Mouse (Mus musculus) cortical plate, adult 2 months (tissue): Measurements from ENCODE around the gene Zfp622. TPM values are rescaled to one million over a fixed set of nuclear protein-coding genes. Genes with fewer than 3 reads are reported as not detected.
A peak's percentile ranks its signal among the peaks of the same experiment; 100 is the strongest.
"Not testable (repeated sequence)": the region's sequence is repeated elsewhere in the genome, so short reads cannot be mapped to it uniquely, and the experiment has no call there.

Experiments
- H3K27ac ChIP-seq: fragments of 200-500 bp; 2 replicates; pipeline ENCODE4 v1.5.1; 2012; ENCODE audit warnings: low read length, control low read depth, inconsistent platforms; ENCODE audit not compliant: insufficient read depth
- H3K4me1 ChIP-seq: fragments of 200-500 bp; 2 replicates; pipeline ENCODE4 v1.6.1; 2011; ENCODE audit warnings: low read length; ENCODE audit not compliant: control insufficient read depth, insufficient read depth
- H3K4me3 ChIP-seq: fragments of 200-500 bp; 2 replicates; pipeline ENCODE4 v1.5.1; 2011; ENCODE audit warnings: mild to moderate bottlenecking, low read length, control low read depth; ENCODE audit not compliant: insufficient read depth
- CTCF ChIP-seq: fragments of 200-500 bp; IDR thresholded peaks from 2 replicates; pipeline ENCODE4 v1.5.1; 2011; ENCODE audit warnings: mild to moderate bottlenecking, control low read depth, low read length; ENCODE audit not compliant: insufficient read depth; ENCODE audit errors: extremely low read depth
- POLR2A ChIP-seq: fragments of 200-500 bp; IDR thresholded peaks from 2 replicates; pipeline ENCODE4 v1.6.1; 2011; ENCODE audit warnings: mild to moderate bottlenecking, low read length, control low read depth; ENCODE audit not compliant: insufficient read depth; ENCODE audit errors: extremely low read depth
- polyA plus RNA-seq: library from polyadenylated mRNA; depleted of rRNA; stranded (reverse); fragments of >200 nt; gene quantifications from 2 replicates; pipeline ENCODE4 v1.2.3, GENCODE M21; 2012

The Zfp622 gene
- polyA plus RNA-seq, 1 experiment, result 36.5 TPM

DNA sequence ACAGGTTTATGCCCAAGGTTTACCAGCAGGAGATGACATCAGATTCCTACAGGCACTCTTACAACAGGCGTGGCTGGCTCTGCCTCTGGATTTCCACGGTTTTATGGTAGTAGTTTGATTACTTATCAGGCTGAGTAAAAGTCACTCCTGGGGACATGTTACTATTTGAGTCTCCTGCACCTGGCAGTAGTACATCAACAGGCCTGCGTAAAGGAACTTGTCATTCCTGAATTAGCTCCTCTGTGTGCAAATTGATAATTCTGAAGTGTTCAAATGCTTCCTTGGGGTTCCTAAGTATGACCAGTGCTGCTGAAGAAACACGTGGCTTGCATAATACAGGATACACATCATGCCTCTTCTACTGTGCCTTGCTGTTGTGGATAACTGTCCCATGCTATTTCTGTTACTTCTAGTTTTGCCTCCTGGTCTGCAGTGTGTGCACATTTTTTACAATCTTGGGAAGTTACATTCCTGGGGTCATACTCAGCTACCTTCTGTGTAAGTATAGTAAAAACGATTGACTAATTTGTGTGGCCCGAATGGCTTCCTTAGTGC is 17.9 kb upstream of the Zfp622 start:
- no peak overlapping the region for H3K27ac ChIP-seq
- no peak overlapping the region for H3K4me3 ChIP-seq
- H3K4me1 ChIP-seq, result no peaks in the 10 kb centered on the region
- TF ChIP-seq CTCF, result no peak
- TF ChIP-seq POLR2A, result no peak

DNA sequence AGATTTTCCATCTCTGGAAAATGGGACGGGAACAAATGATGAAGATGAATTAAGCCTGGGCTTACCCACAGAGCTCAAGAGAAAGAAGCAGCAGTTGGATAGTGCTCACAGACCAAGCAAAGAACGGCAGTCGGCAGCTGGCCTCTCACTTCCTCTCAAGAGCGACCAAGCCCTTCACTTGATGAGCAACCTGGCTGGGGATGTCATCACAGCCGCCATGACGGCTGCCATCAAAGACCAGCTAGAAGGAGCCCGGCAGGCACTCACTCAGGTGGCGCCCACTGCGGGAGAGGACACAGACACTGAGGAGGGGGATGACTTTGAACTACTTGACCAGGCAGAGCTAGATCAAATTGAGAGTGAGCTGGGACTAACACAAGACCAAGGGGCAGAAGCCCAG is 12.6 kb upstream of the Zfp622 start:
- no peaks in the 10 kb centered on the region for H3K4me1 ChIP-seq
- no peak overlapping the region for H3K27ac ChIP-seq
- H3K4me3 ChIP-seq, result no peak overlapping the region
- TF ChIP-seq POLR2A (no peak), CTCF (no peak)

DNA sequence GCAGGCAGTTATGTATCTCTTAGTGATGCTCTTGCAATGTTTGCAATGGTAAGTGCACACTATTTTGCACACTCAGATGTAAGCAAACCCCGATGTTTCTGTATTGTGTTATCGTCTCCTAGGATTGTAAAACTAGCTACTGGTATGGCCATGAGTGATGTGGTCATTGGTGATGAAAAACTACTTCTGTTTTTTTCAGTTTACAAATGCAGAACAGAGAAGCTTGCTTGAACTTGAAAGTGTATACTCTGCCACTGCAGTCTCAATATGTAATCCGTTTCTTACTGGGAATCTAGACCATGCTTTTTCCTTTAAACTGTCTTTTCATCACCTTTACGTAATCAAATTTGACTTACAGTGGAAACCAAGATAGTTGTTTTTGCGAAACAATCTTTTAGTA is 11.4 kb upstream of the Zfp622 start:
- H3K27ac ChIP-seq, result no peak overlapping the region
- TF ChIP-seq CTCF (no peak), POLR2A (no peak)
- H3K4me1 ChIP-seq, result no peaks in the 10 kb centered on the region
- H3K4me3 ChIP-seq, result no peak overlapping the region

DNA sequence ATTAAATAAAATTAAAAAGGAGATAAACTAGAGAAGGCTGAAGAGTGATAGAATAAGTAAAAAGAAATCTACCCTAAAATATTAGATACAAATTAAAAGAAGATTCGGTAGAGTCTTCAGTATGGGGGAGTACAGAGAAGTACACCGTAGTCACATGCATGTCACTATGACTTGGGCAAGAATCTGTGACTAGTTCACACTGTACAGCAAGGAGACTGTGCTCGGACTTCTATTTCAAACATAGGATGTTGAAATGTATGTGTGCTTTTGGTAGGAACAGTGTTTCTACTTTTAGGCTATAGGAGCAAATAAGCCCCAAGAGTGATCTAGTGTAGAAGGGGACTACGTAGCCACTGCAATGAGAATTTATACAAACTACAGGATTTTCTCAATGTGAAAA is 9.8 kb upstream of the Zfp622 start:
- Histone ChIP-seq H3K4me3 (no peak overlapping the region), H3K27ac (no peak overlapping the region), H3K4me1 (no peaks in the 10 kb centered on the region)
- no peak for TF ChIP-seq POLR2A
- no peak for TF ChIP-seq CTCF

DNA sequence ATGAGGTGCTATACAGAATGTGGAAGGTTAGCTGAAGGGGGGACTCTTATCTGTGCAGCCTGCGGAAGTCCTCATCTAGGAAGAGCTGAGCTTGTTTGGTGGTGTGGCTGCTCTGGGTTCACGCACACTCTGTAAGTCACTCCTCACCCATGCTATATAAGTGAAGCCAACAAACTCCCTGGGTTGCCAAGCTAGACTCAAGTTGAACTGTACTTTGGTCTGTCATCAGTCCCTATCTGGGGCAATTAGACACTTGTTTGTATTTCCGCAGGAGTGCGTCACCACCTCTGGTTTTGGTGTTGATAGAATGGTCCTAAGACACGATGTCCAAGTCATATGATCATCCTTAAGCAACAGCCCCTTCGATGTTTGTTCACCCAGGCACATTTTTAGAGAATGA is 8.4 kb upstream of the Zfp622 start:
- Histone ChIP-seq H3K4me3 (no peak overlapping the region), H3K27ac (no peak overlapping the region), H3K4me1 (no peaks in the 10 kb centered on the region)
- TF ChIP-seq CTCF (no peak), POLR2A (no peak)

DNA sequence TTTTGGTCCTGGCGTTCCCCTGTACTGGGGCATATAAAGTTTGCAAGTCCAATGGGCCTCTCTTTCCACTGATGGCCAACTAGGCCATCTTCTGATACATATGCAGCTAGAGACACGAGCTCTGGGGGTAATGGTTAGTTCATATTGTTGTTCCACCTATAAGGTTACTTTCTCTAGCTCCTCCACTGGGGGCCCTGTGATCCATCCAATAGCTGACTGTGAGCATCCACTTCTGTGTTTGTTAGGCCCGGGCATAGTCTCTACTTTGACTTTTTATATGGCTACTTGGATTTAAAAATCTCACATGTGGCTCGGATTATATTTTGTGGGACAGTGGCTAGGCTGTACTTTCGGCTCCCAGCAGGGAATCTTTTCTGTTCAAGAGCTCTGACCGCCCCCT is 552 bp upstream of the Zfp622 start:
- H3K27ac ChIP-seq, H3K4me1 ChIP-seq: not testable (repeated sequence)
- peak overlapping the region; percentile 48 for H3K4me3 ChIP-seq

DNA sequence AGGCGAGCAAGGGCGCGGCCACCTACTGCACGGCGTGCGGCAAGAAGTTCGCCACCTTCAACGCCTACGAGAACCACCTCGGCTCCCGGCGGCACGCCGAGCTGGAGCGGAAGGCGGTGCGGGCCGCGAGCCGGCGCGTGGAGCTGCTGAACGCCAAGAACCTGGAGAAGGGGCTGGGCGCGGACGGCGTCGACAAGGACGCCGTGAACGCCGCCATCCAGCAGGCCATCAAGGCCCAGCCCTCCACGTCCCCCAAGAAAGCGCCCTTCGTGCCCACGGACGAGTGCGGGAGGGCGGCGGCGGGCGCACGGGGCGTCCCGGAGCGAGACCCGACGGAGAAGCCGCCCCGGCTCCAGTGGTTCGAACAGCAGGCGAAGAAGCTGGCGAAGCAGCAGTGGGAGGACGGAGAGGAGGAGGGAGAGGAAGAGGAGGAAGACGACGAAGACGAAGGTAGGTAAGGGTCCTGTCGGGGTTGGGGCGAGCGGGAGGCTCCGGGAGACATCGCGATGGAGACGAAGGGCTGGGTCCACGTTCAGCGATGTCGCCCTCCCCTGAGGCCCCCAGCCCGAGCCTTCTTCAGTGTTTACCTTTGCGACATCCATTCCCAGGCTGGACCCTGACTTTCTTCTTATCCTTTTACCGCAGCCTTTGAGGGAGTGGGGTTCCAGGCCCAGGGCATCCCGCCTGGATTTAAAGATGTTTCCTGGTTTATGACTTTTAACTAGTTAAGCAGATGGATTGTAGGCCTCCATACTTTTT is 747 bp downstream of the Zfp622 start:
- Histone ChIP-seq H3K4me3 (peak overlapping the region; percentile 48), H3K4me1 (peaks cover 5% of the 10 kb centered on the region; the same call in 1 of the 2 replicates)
- no peak for TF ChIP-seq POLR2A
- TF ChIP-seq CTCF, result no peak

DNA sequence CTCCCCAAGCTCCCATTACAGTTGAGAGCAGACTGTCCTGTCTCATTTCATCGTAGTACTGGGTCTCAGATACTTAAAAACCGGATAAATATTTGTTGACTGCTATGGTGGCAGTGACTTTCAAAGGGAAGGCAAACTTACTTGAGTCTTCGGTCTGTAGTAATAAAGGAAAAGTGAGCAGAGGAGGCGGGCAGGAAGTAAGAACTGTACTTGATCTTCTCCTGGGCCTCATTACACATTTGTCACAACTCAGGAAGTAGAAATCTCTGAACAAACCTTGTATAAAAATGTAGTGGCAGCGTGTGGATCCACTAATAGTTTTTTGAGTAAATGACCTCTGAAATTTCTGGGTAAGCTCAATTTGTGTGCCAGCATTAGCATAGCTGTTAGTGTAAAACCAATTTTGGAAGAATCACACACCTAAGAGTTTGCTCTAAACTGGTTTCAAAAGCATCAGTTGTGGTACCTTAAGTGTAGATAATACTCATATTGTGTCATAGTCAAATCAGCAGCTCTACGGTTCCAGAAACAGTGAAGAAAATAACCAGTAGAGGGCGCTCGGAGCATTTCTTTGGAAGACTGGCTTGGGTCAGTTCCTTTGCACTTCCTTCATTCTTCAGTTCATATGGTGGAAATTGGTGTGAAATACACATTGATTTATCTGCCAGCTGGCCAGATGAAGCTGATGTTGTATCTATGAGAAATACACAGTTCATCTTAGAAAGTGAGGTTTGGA is 9.0 kb downstream of the Zfp622 start:
- no peak for TF ChIP-seq POLR2A
- TF ChIP-seq CTCF, result peak; percentile 49; the same call in 1 of the 2 replicates
- H3K27ac ChIP-seq, result no peak overlapping the region
- no peak overlapping the region for H3K4me3 ChIP-seq
- H3K4me1 ChIP-seq, result no peaks in the 10 kb centered on the region

More for the DNA sequence above, 747 bp downstream of the Zfp622 start:
- H3K27ac ChIP-seq, result peak overlapping the region; percentile 44

DNA sequence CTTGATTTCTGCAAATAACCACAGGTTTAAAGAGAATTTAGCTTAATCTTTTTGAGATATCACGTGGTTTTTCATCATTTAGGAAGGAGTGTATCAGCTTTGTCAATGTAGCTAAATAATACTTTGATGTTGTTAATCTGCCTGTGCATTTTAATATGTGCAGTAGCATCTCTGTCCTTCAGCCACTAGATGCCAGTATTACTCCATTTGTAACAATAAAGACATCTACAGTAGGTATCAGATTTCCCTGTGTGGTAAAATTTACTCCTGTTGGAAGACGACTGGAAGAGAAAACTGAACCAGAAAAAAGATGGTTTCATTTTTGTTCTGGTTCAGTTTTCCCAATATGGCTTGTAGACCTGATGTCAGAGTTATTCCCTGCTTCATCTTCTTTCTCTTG is 11.4 kb downstream of the Zfp622 start:
- H3K27ac ChIP-seq, result no peak overlapping the region
- no peak overlapping the region for H3K4me3 ChIP-seq
- TF ChIP-seq CTCF (peak; percentile 13; the same call in 1 of the 2 replicates), POLR2A (no peak)

DNA sequence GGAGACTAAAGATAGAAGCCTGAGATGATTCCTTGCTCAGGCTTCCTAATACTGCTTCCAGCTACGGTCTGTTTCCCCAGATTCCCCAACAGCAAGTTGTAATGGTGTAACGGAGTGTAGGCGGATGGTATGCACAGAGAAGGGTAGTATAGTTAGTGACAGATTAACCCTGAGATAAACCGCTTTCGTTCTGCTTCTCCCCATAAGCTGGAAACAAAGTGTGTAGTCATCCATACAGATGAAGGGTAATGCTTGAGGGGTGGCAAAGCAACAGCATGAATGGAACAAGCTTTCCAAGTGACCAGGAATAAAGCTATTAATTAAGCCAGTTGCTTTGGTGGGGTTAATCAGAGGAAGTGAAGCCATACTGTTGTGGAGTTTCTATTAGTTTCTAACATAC is 15.4 kb downstream of the Zfp622 start:
- not testable (repeated sequence) for H3K4me3 ChIP-seq, H3K4me1 ChIP-seq, H3K27ac ChIP-seq

More for the DNA sequence above, 11.4 kb downstream of the Zfp622 start:
- no peaks in the 10 kb centered on the region for H3K4me1 ChIP-seq
